Mouse (Mus musculus) embryonic facial prominence, embryonic 14.5 days (tissue): Measurements from ENCODE around the gene Anks1b. TPM values are rescaled to one million over a fixed set of nuclear protein-coding genes. Genes with fewer than 3 reads are reported as not detected.

Experiments
- ATAC-seq: fragments of 200-750 bp; cut with Nextera tagmentation; 2 replicates; pipeline ENCODE4 v1.8.0; 2017; ENCODE audit warnings: low read depth, moderate number of reproducible peaks, moderate TSS enrichment
- DNase-seq: peaks from one replicate; pipeline ENCODE4 v3.0.0-alpha.2; 2015; ENCODE audit warnings: low spot score
- H3K27ac ChIP-seq: fragments of 300-500 bp; sonication (generic); replicated peaks from 2 replicates; pipeline ENCODE4 v1.5.1; 2014; ENCODE audit warnings: low read depth, mild to moderate bottlenecking, low read length, moderate library complexity
- H3K27me3 ChIP-seq: fragments of 300-500 bp; sonication (generic); replicated peaks from 2 replicates; pipeline ENCODE4 v1.6.1; 2014; ENCODE audit warnings: low read length; ENCODE audit not compliant: control insufficient read depth, insufficient read depth
- H3K36me3 ChIP-seq: fragments of 300-500 bp; sonication (generic); 2 replicates; pipeline ENCODE4 v1.6.1; 2014; ENCODE audit warnings: low read length, mixed read lengths; ENCODE audit not compliant: control insufficient read depth, insufficient read depth
- H3K4me1 ChIP-seq: fragments of 300-500 bp; sonication (generic); 2 replicates; pipeline ENCODE4 v1.6.1; 2014; ENCODE audit warnings: antibody characterized with exemption, low read length; ENCODE audit not compliant: control insufficient read depth, insufficient read depth
- H3K4me2 ChIP-seq: fragments of 300-500 bp; sonication (generic); 2 replicates; pipeline ENCODE4 v1.6.1; 2014; ENCODE audit warnings: low read depth, mild to moderate bottlenecking, low read length, moderate library complexity, mixed read lengths
- H3K4me3 ChIP-seq: fragments of 300-500 bp; sonication (generic); 2 replicates; pipeline ENCODE4 v1.5.1; 2014; ENCODE audit warnings: low read depth, mild to moderate bottlenecking, low read length
- H3K9ac ChIP-seq: fragments of 300-500 bp; sonication (generic); 2 replicates; pipeline ENCODE4 v1.6.1; 2014; ENCODE audit warnings: low read depth, mild to moderate bottlenecking, low read length, moderate library complexity, mixed read lengths
- H3K9me3 ChIP-seq: fragments of 300-500 bp; sonication (generic); 2 replicates; pipeline ENCODE4 v1.6.1; 2016; ENCODE audit warnings: low read length; ENCODE audit not compliant: control insufficient read depth
- WGBS: fragments of 180-500 bp; shearing (Covaris S2); extraction: QIAGEN DNeasy Blood & Tissue Kit; methylation state at CpG from one replicate; pipeline ENCODE4 v1.1.7; 2014; 5-methylcytosine and 5-hydroxymethylcytosine counted together
- polyA plus RNA-seq: library from polyadenylated mRNA; unstranded; fragments of >200 nt; fragmentation: Nextera tagmentation; extraction: Ambion mirVana; gene quantifications from 2 replicates; pipeline ENCODE4 v1.2.1, GENCODE M21; 2014

Anks1b gene
- polyA plus RNA-seq, 1 experiment from 2014 or later, result 2.2 TPM

- Histone ChIP-seq H3K36me3 (no peaks in the 10 kb centered on the region), H3K4me3 (no peak overlapping the region), H3K27ac (no peak overlapping the region), H3K9ac (no peak overlapping the region), H3K9me3 (no peaks in the 10 kb centered on the region), H3K27me3 (no peaks in the 10 kb centered on the region), H3K4me1 (no peaks in the 10 kb centered on the region), H3K4me2 (no peak overlapping the region)
- 91% methylated on average over 6 of the region's 6 CpGs for WGBS
- DNase-seq (no peak), ATAC-seq (no peak)
These were observed 592.1 kb downstream of the Anks1b start for GRCm38 (mm10) chr10:90465426-90465825.

DNA sequence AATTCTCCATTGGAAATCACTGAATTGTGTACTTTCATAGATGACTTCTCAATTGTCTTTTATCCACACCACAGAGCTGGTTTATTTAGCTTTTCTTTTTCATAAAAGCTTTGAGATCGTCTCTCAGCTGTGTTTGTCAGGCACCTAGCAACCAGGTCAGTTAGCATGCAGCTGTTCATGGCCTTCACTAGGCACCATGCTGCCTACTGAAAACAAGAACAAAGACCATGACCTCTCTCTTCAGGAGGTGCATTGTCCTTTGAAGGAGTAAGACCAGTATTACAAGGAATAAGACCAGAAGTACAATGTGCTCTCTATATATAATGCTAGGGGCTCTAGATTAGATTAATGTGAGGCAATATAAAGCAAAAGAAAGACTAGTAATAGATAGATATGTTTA is 594.2 kb downstream of the Anks1b start:
- Histone ChIP-seq H3K36me3 (no peaks in the 10 kb centered on the region), H3K4me3 (no peak overlapping the region), H3K27me3 (no peaks in the 10 kb centered on the region), H3K4me1 (no peaks in the 10 kb centered on the region), H3K27ac (no peak overlapping the region), H3K4me2 (no peak overlapping the region), H3K9me3 (no peaks in the 10 kb centered on the region), H3K9ac (no peak overlapping the region)
- DNase-seq (no peak), ATAC-seq (no peak)
- WGBS, result 49% methylated on average over 1 of the region's 1 CpGs

GRCm38 (mm10) chr10:90493436-90493835 is 620.1 kb downstream of the Anks1b start:
- Histone ChIP-seq H3K4me1 (no peaks in the 10 kb centered on the region), H3K9ac (no peak overlapping the region), H3K27ac (no peak overlapping the region), H3K4me2 (no peak overlapping the region), H3K9me3 (no peaks in the 10 kb centered on the region), H3K36me3 (no peaks in the 10 kb centered on the region), H3K27me3 (no peaks in the 10 kb centered on the region), H3K4me3 (no peak overlapping the region)
- ATAC-seq, result no peak
- 79% methylated on average over 7 of the region's 7 CpGs for WGBS
- DNase-seq, result no peak

GRCm38 (mm10) chr10:90493996-90494642 is 620.8 kb downstream of the Anks1b start:
- Histone ChIP-seq H3K27me3 (no peaks in the 10 kb centered on the region), H3K36me3 (no peaks in the 10 kb centered on the region), H3K9ac (no peak overlapping the region), H3K4me2 (no peak overlapping the region), H3K27ac (no peak overlapping the region), H3K9me3 (no peaks in the 10 kb centered on the region), H3K4me3 (no peak overlapping the region), H3K4me1 (no peaks in the 10 kb centered on the region)
- ATAC-seq (no peak), DNase-seq (peak; percentile 25)
- 74% methylated on average over 3 of the region's 3 CpGs for WGBS

DNA sequence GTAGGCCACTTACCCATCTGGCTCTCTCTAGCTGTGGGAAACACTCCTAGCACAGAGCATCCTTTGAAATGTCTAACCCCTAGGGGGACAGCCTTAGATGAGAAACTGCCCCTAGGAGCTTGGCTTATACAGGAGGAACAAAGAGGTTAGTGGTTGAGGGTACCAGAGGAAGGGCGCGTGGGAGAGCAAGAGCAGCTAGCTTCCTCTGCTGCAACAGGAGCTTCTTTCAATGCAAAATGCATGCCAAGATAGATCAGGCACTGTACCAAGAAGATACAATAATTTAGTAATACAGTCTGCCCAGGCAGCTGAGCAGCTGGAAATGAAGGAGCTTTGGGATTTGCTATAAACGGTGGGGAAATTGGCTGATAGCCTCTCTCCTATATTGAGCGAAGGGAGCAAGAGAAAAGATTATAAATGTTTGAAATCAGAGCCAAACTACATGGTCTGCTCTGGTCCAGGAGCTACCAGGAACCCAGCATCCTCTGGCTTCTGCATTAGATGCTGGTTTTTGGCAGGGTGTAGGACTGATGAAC is 621.7 kb downstream of the Anks1b start:
- WGBS, result 42% methylated on average over 4 of the region's 4 CpGs
- no peak overlapping the region for H3K9ac ChIP-seq
- ATAC-seq (peak; percentile 47; the same call in 1 of the 2 replicates), DNase-seq (peak; percentile 46)
- no peaks in the 10 kb centered on the region for H3K27me3 ChIP-seq
- no peaks in the 10 kb centered on the region for H3K36me3 ChIP-seq
- no peaks in the 10 kb centered on the region for H3K4me1 ChIP-seq
- H3K9me3 ChIP-seq, result no peaks in the 10 kb centered on the region
- no peak overlapping the region for H3K4me2 ChIP-seq
- H3K4me3 ChIP-seq, result no peak overlapping the region
- no peak overlapping the region for H3K27ac ChIP-seq

GRCm38 (mm10) chr10:90507561-90507960 is 634.3 kb downstream of the Anks1b start:
- no peak overlapping the region for H3K4me3 ChIP-seq
- 40% methylated on average over 1 of the region's 1 CpGs for WGBS
- DNase-seq, result peak; percentile 14

DNA sequence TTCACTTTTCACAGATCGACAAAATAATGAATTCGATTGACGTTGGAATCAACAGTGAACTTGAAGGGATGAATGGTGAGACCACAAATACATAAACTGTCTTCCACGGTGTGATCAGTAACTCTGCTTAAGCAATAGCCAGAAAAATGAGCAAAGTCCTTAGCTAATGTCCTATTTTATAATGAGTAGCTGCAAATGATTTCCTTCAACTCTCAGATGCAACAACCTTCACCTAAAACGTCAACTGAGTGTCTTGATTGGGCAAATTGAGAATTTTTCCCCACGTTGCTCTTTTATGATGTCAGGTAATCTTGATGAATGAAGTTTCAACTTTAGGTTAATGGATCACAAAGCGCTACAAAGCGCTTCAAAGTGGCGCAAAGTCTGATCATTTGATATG is 639.5 kb downstream of the Anks1b start:
- 81% methylated on average over 9 of the region's 9 CpGs for WGBS
- Histone ChIP-seq H3K9ac (no peak overlapping the region), H3K36me3 (no peaks in the 10 kb centered on the region), H3K4me2 (no peak overlapping the region), H3K27me3 (no peaks in the 10 kb centered on the region), H3K4me1 (no peaks in the 10 kb centered on the region), H3K27ac (no peak overlapping the region), H3K4me3 (no peak overlapping the region), H3K9me3 (no peaks in the 10 kb centered on the region)
- no peak for DNase-seq
- no peak for ATAC-seq

More at GRCm38 (mm10) chr10:90507561-90507960, 634.3 kb downstream of the Anks1b start:
- Histone ChIP-seq H3K9me3 (no peaks in the 10 kb centered on the region), H3K27ac (no peak overlapping the region), H3K36me3 (no peaks in the 10 kb centered on the region), H3K27me3 (no peaks in the 10 kb centered on the region), H3K9ac (no peak overlapping the region), H3K4me2 (no peak overlapping the region), H3K4me1 (no peaks in the 10 kb centered on the region)
- no peak for ATAC-seq

DNA sequence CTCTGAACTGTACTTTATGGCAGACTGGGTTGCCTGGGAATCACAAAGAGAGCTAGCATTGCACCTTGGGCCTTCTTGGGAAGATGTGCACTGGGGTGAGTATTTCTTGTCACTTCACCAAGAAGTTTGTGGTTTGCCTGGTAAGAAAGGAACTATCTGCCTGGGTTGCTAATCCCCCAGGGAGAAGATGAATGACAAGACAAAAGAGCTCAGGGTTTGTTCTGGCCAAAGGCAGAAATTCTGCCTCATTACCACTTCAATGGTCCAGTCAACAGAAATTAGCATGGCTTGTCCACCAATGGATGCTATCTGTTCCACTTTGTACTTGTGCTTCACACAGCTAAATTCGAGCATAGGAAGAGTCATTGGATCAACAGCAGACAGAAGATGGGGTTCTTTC is 658.5 kb downstream of the Anks1b start:
- Histone ChIP-seq H3K36me3 (no peaks in the 10 kb centered on the region), H3K4me3 (no peak overlapping the region), H3K9me3 (no peaks in the 10 kb centered on the region), H3K4me2 (no peak overlapping the region), H3K9ac (no peak overlapping the region), H3K4me1 (no peaks in the 10 kb centered on the region), H3K27me3 (no peaks in the 10 kb centered on the region), H3K27ac (no peak overlapping the region)
- peak; percentile 4 for DNase-seq
- no peak for ATAC-seq
- WGBS, result 52% methylated on average over 1 of the region's 1 CpGs

GRCm38 (mm10) chr10:90535370-90535769 is 662.1 kb downstream of the Anks1b start:
- no peak for DNase-seq
- no peak for ATAC-seq
- Histone ChIP-seq H3K4me2 (no peak overlapping the region), H3K4me3 (no peak overlapping the region), H3K9ac (no peak overlapping the region), H3K9me3 (no peaks in the 10 kb centered on the region), H3K4me1 (no peaks in the 10 kb centered on the region), H3K27ac (no peak overlapping the region), H3K36me3 (no peaks in the 10 kb centered on the region), H3K27me3 (no peaks in the 10 kb centered on the region)
- 91% methylated on average over 2 of the region's 2 CpGs for WGBS
